Mouse (Mus musculus) heart, postnatal 10 days (tissue): Measurements from ENCODE around the gene Shank1. TPM values are rescaled to one million over a fixed set of nuclear protein-coding genes. Genes with fewer than 3 reads are reported as not detected.

Experiments
- DNase-seq, 2 experiments: peaks; one replicate each; pipeline ENCODE4 v3.0.0; 2021
- intact Hi-C: fragments of 180-260 bp; cut with DNase I; formaldehyde crosslinking; loops from one replicate; pipeline ENCODE4 v1.15.1; 2025
- total RNA-seq, 2 experiments: library from RNA; stranded (reverse); gene quantifications; 2 replicates each; pipeline ENCODE4 v1.2.3; 2021

Shank1 gene
- total RNA-seq, 2 experiments from 2014 or later: 1.4 TPM

DNA sequence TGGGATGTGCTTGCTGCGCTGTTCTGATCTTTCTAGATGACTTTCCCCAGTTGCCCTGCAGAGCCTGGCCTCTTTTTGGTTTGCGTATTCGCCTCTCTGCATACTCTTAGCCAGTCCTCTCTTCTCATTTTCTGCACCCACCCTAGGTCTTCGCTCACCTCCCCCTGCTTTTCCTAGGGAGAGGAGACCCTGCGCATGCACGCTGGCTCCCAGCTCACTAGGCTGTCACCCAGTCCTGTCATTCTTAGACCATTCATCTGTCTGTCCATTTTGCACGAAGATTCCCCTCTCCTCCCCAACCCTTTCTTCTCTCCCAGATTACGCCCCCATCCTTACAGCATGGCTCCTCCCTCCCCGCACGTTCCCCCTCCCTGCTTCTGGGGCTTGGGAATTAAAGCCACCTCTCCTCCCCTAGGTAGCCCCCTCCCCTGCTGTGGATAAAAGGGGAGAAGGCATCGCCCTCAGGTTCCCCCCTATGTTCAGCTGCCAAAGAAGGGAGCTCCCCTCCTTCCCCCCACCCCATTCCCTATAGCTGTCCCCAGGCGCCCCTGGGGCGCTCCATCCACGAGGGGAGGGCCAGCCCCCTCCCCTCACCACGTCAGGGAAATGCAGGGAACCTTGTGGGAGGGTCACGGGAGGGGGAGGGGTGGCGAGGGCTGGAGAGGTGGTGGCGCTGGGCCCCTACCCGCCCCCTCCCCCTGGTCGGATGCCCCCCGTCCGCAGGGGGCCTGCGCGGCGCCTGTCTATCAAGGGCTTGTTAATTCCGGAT, 49.0 kb downstream of the Shank1 start:
- intact Hi-C loops: no loop called here
- no peak for DNase-seq

DNA sequence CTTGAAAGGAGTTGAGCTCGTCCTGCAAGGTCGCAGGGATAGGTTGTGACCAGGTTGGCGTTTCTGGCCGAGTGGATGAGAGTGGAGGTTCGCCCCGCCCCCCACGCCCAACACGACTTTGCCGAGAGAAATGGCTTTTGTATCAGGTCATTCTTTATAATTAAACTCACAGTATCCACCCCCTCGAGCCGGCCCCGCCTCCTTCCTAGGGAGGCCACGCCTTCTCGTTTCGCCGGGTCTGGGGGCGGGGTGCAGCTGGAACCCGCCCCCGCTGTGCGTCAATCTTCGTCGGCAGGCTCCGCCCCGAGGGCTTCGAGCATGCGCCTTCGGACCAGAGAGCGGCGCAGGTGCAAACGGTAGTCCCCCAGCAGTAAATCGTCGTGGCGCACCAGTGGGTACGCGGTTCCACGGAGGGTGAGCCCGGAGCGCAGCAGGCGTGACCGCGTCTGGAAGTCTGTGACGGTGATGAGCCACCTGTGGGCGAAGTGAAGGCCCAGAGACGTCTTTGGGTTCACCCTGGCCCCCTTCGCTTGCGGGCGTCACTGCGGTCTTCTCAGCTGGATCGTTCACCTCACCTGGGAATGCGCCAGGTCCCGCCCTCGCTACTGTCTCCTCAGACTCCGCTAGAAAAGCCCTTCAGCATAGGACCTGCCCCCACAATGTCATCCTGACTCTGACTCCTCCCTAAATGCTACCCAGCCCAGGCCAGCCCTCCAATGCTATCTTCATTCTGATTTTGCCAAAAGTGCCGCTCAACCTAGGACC, 50.0 kb downstream of the Shank1 start:
- peak; percentile 94 for DNase-seq
- intact Hi-C loops: no loop called here

DNA sequence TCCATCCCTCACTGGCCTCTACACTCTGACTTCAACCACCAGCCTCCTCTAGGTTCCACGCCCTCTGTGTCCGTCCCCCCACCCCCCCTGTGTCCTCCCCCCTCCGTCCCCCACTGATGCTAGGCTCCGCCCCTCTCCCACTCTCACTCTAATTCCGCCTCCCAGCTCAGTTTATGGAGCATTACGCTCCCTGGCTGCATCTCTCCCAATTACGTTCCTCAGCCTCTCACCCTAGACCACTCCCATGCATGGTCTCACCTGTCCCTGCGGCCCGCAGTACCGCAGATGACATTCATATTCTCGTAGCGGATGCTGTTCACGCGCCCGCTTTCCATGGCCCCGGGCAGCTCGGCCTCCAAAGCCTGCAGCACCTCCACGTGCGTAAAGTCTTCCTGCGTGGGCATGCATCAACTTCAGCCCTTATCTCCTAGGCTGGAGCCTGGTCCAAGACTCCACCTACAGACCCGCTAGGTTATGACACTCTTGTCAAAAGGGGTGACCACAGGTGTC, 50.8 kb downstream of the Shank1 start:
- DNase-seq: no peak
- intact Hi-C loops: no loop called here

DNA sequence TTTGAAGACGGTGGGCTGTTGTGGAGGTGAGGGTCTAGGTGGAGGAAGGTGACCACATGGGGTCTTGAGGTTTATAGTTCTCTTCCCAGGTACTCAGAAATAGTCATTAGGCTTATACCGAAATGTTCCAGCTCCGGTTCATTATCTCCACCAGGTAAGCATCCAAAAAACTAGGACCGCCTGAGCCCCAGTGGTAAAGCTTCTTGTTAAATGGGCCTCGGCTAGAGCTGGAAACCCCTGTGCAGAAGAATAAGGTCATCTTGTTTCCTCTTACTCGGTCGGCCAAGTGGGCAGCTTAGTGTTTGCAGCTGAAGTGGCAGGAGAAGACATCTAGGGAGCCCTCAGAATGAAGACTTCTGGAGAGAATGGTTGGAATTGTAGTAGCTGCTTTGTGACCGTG, 62.6 kb downstream of the Shank1 start:
- intact Hi-C loops: loop anchor here (5.0 kb wide), 1 partner anchor 95 kb away; the partner anchor contains the start of genes Aspdh and Josd2
- no peak for DNase-seq

DNA sequence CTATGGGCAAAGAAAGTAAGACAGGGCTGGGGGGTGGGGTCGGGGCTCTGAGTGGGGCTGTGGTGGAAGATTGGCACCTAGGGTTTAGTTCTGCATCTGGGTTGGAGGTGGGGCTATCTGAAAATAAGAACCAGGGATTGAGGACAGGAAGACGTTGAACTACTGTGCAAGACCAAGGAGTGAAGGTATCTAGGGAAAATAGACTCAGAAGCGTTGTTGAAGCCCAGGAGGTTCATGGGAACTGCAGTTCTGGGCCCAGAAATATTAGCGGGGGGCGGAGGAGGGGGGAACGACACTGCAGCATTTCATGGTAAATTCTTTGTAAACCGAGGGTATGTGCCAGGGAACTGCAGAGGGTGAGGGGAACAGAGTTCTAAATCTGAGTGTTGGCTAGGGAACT, 63.4 kb downstream of the Shank1 start:
- DNase-seq: no peak
- intact Hi-C loops: loop anchor here (5.0 kb wide), 1 partner anchor 94 kb away; the partner anchor contains the start of genes Aspdh and Josd2

DNA sequence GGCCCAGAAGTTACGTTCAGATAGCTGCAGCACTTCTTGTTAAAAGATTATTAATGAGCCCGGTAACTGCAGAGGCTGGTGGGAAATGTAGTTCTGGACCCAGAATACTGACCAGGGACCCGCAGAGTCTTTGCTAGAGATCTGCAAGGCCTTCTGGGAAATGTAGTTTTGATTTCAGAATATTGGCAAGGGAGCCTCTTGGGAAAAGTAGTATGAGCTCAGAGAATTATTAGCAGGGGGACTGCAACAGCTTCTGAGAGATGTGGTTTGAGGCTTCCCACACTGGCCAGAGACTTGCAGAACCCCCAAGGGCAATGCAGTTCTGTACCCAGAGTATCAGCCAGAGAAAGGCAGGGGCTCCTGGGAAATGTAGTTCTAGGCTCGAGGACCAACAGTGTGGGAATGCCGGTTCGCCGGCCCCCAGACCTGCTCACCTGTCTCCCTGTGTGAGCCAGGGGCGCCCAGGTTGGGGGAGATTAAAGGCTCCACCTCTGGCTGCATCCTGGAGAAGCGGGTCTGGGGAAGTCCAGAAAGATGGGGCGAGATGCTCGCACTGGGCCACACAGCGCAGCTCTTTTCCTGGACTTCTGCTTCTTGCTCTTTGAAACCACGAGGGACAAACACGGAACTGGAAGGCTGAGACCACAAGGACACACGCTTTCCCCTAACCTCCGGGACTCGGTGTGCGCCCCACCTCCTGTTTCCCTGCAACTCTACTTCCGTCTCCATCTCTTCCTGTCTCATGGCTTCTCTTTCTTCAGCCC, 64.0 kb downstream of the Shank1 start:
- DNase-seq: peak; percentile 90 to 93
- intact Hi-C loops: loop anchor here (5.0 kb wide), 1 partner anchor 93 kb away; the partner anchor contains the start of genes Aspdh and Josd2

DNA sequence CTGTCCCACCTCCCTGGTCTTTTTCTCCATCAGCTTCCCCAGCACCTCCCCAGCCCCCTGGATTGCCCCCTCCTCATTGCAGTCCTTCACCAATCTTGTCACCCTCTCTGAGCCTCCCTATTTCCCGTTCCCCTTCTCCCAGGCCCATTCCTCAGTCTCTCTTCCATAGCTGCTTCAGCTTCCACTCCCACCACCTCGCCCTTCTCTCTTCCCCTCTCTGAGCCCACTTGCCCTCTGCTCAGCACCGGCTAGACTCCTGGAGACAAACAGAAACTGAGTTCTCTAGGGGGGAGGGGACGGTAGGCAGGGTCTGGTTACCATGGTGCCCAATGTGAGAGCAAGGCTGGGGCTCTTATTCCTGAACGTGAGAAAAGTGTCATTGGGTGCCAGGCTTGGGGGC, 64.7 kb downstream of the Shank1 start:
- intact Hi-C loops: loop anchor here (5.0 kb wide), 1 partner anchor 93 kb away; the partner anchor contains the start of genes Aspdh and Josd2
- DNase-seq: no peak

DNA sequence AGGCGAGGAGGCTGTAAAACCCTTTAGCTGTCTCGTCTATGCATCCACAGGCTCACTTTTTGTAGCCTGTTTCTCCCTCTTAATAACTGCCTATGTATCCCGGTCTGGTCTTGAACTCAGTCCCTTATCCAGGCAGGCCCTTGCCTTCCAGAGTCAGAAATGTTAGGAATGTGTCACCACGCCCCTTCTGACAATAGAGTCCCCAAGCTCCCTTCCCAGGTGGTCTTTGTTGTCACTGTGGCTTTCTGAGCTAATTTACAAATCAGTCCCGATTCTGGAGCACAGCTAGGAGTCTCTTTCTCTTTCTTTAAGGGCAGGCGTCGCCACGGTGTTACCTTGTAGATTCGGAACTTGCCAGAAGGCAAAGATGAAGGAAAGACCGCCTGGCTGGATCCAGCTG, 65.2 kb downstream of the Shank1 start:
- intact Hi-C loops: no loop called here
- DNase-seq: no peak

DNA sequence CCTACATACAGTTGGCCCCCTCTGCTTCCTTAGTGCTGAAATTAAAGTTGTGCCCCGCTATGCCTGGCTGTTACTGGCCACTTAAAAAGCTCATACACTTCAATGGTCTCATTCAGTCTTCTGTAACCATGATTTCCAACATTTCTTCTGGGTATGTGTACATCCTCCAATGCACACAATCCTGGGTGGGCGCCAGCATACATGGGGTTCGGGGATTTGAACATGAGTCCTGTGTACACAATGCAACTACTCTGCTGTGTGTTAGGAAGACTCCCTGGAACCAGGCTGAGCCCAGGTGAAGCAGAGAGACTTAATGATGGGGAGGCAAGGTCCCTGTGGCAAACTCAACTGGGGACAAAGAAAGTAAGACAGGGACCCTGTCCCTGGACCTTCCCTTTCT, 65.7 kb downstream of the Shank1 start:
- intact Hi-C loops: no loop called here

DNA sequence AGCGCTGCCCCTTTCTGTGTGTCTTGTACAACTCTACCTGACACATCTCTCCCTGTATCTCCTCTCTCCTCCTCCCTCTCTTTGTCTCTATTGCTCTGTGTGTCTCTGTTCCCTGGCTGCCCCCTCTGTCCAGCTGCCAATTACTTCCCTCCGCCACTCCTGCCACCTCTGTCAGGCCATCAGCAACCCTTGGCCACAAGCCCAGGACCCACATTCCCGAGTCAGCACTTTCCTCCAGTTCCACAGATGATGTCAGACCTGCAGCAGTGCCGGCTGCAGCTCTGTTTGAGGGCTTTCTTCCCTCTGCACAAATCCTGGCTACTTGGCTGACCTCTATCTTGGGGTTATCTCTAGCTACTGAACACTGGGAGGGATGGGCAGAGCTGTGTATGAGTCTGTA, 68.2 kb downstream of the Shank1 start:
- intact Hi-C loops: no loop called here
- peak; percentile 81 for DNase-seq

More for the DNA sequence above, 65.7 kb downstream of the Shank1 start:
- no peak for DNase-seq

DNA sequence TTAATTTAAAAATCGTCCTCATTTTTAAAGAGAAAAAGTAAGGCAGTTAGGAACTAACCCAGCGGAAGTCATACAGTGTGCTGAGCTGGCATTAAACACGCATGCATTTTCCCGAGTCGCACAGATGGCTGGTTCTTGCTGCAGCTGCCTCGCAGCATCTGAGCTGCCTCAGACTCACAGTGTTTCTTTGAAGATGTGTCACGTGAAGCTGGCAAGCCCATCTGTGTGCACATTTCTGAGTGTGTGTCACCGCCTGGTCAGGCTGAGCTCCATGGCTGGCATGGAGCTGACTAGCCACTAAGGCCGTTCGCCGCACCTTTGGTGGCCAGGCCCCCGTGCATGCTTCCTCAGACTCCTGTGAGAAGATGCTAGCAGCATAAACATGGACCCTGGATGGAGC, 72.5 kb downstream of the Shank1 start:
- DNase-seq: no peak
- intact Hi-C loops: no loop called here

DNA sequence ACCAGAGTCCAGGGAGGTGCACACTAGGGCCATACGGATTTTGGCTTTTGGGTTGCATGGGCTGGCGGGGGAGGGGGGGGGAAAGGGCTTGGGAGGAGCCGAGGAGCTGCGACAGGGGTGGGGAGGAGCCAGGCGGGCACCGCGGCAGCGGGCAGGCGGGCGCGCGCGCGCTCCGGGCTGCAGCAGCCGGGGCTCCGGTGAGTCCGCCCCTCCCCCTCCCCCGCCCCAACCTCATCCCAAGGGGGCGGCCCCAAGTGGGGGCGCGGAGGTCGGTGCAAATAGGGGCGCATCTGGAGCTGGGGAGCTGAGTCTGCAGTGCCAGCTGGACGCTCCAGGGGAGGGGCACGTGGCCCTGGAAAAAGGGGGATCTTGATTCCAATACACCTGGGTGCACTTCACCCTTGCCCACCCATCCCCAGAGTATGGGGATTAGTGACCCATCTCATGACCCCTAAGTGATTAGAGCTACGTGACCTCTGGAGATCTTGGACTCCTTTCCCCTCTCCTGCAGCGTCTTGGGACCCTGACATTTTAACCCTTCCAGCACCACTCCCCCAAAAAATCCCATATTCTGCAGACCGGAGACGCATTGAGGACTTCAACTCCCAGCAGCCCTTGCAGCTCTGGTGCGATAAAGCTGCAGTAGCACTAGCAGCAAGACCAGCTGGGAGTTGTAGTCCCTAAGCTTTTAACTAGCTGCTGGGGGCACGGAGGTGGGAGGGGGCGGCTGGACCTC, 74.1 kb downstream of the Shank1 start, which contains the start of gene Syt3:
Syt3 (plus strand) TSS at position 123 of the 736 bp plus-strand sequence.
- peak; percentile 62 to 72 for DNase-seq
- intact Hi-C loops: no loop called here

DNA sequence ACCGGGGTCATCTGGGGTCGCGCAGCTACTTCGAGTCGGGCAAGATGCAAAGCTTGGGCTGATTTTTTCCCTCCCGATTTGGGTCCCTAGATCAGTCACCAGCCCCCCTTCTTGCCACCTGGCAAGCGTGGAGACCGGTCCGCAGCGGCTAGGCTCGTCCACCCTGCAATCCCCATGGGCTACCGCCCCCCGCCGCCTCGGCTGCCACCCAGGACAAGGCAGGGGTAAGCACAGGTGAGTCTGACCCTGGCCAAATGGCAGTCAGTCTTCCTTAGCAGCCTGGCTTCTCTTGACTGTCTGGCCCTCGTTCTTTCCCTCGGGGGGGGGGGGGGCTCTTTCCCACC, 74.6 kb downstream of the Shank1 start:
- intact Hi-C loops: no loop called here

DNA sequence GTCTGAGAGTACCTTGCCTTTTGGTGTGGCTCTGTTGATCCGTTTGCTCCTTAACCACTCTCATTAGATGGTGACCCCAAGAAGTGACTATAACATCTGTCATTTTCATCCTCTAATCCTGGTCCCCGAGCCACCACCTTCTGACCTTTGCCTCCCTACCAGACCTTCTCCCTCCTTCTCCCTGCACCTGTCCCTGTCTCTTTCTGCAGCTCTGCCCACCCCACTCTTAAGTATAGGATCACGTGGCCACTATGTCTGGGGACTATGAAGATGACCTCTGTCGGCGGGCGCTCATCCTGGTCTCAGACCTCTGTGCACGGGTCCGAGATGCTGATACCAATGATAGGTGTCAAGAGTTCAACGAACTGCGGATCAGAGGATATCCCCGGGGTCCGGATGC, 75.7 kb downstream of the Shank1 start, which contains the start of gene 1700008O03Rik:
1700008O03Rik (minus strand) TSS at position 101 of the 400 bp plus-strand sequence.
- intact Hi-C loops: no loop called here
- DNase-seq: no peak

More for the DNA sequence above, 74.6 kb downstream of the Shank1 start:
- no peak for DNase-seq

DNA sequence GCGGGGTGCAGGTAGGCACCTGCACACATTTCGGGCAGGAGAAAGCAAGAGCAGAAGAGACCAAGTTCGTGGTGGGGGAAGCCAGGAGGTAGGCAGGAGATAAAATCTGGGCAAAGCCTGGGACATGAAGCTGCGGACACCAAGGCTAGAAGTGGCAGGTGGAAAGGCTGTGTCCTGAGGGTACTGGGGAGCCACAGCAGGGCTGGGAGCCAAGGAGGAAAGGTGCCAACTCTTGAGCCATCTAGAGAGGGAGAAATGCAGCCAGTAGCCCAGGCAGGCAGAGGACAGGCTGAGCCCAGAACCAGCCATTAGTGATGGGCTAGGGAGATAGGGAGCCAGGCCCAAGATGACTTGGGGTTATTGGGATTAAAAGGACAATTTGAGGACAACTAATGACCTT, 81.8 kb downstream of the Shank1 start:
- intact Hi-C loops: no loop called here
- DNase-seq: no peak

DNA sequence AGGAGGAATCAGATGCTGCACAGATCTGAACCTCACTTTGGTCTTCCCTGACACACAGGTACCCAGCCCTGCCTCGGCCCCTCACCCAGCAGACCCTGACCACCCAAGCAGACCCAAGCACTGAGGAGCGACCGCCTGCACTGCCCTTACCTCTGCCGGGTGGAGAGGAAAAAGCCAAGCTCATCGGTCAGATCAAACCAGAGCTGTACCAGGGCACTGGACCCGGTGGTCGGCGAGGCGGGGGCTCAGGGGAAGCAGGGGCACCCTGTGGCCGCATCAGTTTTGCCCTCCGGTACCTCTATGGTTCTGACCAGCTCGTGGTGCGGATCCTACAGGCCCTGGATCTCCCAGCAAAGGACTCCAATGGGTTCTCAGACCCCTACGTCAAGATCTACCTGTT, 82.3 kb downstream of the Shank1 start:
- no peak for DNase-seq
- intact Hi-C loops: no loop called here

DNA sequence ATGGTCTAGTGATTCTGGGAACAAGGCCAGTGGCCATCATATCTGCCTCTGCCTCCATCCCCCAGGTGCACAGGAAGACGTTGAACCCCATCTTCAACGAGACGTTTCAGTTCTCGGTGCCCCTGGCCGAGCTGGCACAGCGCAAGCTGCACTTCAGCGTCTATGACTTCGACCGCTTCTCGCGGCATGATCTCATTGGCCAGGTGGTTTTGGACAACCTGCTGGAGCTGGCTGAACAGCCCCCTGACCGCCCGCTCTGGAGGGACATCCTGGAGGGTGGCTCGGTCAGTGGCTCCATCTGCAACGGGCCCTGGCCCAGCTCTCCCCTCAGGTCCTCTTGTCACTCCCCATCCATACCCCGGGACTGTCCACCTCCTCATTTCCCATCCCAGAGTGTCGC, 83.2 kb downstream of the Shank1 start:
- no peak for DNase-seq
- intact Hi-C loops: no loop called here

DNA sequence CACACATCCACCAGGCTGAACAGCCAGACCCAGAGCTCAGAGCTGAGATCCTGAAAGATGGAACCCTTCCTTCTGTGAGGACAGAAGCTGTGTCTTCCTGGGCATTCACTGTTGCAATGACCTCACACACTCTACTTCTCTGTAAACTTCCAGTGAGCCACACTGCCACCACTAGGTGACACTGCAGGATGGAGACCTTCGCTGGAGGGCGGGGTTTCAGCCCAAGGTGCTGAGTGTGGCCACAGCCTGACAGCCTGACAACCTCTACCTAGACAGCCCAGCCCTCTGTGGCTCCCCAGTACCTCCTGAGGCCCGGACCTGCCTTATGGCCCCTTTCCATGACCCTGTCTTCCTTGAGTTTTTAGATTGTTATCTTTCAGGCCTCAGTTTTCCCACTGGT, 88.5 kb downstream of the Shank1 start:
- intact Hi-C loops: no loop called here
- DNase-seq: peak; percentile 75 to 77

DNA sequence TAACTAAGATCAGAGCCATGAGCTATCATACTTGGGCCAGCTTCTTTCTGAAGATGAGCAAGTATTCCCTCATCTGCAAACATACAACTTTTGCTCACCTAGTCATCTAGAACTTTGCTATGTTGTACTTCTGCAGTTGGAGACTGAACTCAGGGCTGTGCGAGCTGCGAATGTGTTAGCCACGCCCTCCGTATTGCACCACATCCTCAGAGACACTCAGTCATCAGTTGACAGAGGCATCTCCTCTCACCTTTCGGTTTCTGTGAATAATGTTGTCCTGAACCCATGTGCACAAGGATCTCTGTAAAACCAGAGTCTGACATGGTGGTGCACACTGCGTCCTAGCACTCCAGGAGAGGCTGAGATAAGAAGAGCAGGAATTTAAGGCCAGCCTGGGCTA, 91.6 kb downstream of the Shank1 start:
- intact Hi-C loops: loop anchor here (2.0 kb wide), 1 partner anchor 83 kb away; no protein-coding TSS in a partner anchor
- DNase-seq: no peak
